Mouse (Mus musculus) stomach, postnatal 0 days (tissue): ENCODE results near the gene Wnt7a. TPM values are rescaled to one million over a fixed set of nuclear protein-coding genes. Genes with fewer than 3 reads are reported as not detected.

Source experiments
- ATAC-seq: fragments of 200-750 bp; cut with Nextera tagmentation; 2 replicates; pipeline ENCODE4 v1.8.0; 2017; ENCODE audit not compliant: low FRiP score, low TSS enrichment
- DNase-seq: peaks from one replicate; pipeline ENCODE4 v3.0.0-alpha.2; 2016; ENCODE audit warnings: low spot score
- H3K27ac ChIP-seq: fragments of 300-500 bp; sonication (generic); replicated peaks from 2 replicates; pipeline ENCODE4 v1.5.1; 2014; ENCODE audit warnings: mild to moderate bottlenecking, control low read depth
- H3K27me3 ChIP-seq: fragments of 300-500 bp; sonication (generic); 2 replicates; pipeline ENCODE4 v1.6.1; 2014; ENCODE audit warnings: low read length; ENCODE audit not compliant: control insufficient read depth, insufficient read depth
- H3K36me3 ChIP-seq: fragments of 300-500 bp; sonication (generic); 2 replicates; pipeline ENCODE4 v1.6.1; 2014; ENCODE audit warnings: low read length, mixed read lengths; ENCODE audit not compliant: control insufficient read depth, insufficient read depth
- H3K4me1 ChIP-seq: fragments of 300-500 bp; sonication (generic); replicated peaks from 2 replicates; pipeline ENCODE4 v1.6.1; 2014; ENCODE audit warnings: antibody characterized with exemption; ENCODE audit not compliant: control insufficient read depth, insufficient read depth
- H3K4me2 ChIP-seq: fragments of 300-500 bp; sonication (generic); replicated peaks from 2 replicates; pipeline ENCODE4 v1.6.1; 2014; ENCODE audit warnings: low read depth, mild to moderate bottlenecking, control low read depth, moderate library complexity
- H3K4me3 ChIP-seq: fragments of 300-500 bp; sonication (generic); 2 replicates; pipeline ENCODE4 v1.5.1; 2014; ENCODE audit warnings: low read depth, low read length, control low read depth
- H3K9ac ChIP-seq: fragments of 300-500 bp; sonication (generic); 2 replicates; pipeline ENCODE4 v1.6.1; 2014; ENCODE audit warnings: mild to moderate bottlenecking, low read length, control low read depth, mixed read lengths
- H3K9me3 ChIP-seq: fragments of 300-500 bp; sonication (generic); 2 replicates; pipeline ENCODE4 v1.6.1; 2016; ENCODE audit warnings: low read length; ENCODE audit not compliant: control insufficient read depth
- CTCF ChIP-seq: IDR thresholded peaks from 2 replicates; pipeline ENCODE4 v1.5.1; 2016; ENCODE audit warnings: antibody characterized with exemption, low read depth, mild to moderate bottlenecking, moderate library complexity
- EP300 ChIP-seq: optimal IDR thresholded peaks from 2 replicates; pipeline ENCODE3; 2016; ENCODE audit warnings: antibody characterized with exemption
- WGBS: fragments of 180-500 bp; shearing (Covaris S2); extraction: QIAGEN DNeasy Blood & Tissue Kit; methylation state at CpG from one replicate; pipeline ENCODE4 v1.1.7; 2014; 5-methylcytosine and 5-hydroxymethylcytosine counted together
- polyA plus RNA-seq: library from polyadenylated mRNA; unstranded; fragments of >200 nt; fragmentation: Nextera tagmentation; extraction: Ambion mirVana; gene quantifications from 2 replicates; pipeline ENCODE4 v1.2.1, GENCODE M21; 2015

Gene Wnt7a
- polyA plus RNA-seq, 1 experiment from 2014 or later, result not detected

- 57% methylated on average over 11 of the region's 11 CpGs for WGBS
- Histone ChIP-seq H3K9me3 (no peaks in the 10 kb centered on the region), H3K27ac (no peak overlapping the region), H3K4me3 (no peak overlapping the region), H3K36me3 (no peaks in the 10 kb centered on the region), H3K4me1 (no peaks in the 10 kb centered on the region), H3K4me2 (no peak overlapping the region), H3K27me3 (no peaks in the 10 kb centered on the region), H3K9ac (no peak overlapping the region)
- DNase-seq (no peak), ATAC-seq (no peak)
- TF ChIP-seq CTCF (no peak), EP300 (no peak)
These were observed 86.4 kb downstream of the Wnt7a start for GRCm38 (mm10) chr6:91324752-91325151.

- Histone ChIP-seq H3K36me3 (no peaks in the 10 kb centered on the region), H3K27me3 (no peaks in the 10 kb centered on the region), H3K4me3 (no peak overlapping the region), H3K4me2 (no peak overlapping the region), H3K9me3 (no peaks in the 10 kb centered on the region), H3K9ac (no peak overlapping the region), H3K4me1 (no peaks in the 10 kb centered on the region), H3K27ac (no peak overlapping the region)
- TF ChIP-seq CTCF (no peak), EP300 (no peak)
- 87% methylated on average over 9 of the region's 9 CpGs for WGBS
- no peak for DNase-seq
- ATAC-seq, result no peak
These were observed 89.0 kb downstream of the Wnt7a start for GRCm38 (mm10) chr6:91322001-91322772.

Other genes starting within 250 kb of the Wnt7a start
- gene Fbln2, start 198.9 kb downstream of the Wnt7a start, polyA plus RNA-seq, result 29.5 and 32.1 TPM in 2 replicates
- gene Chchd4, start 62.2 kb upstream of the Wnt7a start, polyA plus RNA-seq, result 14.7 TPM in 2 replicates
- 72.0 and 72.6 TPM in 2 replicates for gene Tmem43, start 62.3 kb upstream of the Wnt7a start, polyA plus RNA-seq
- 8.9 and 9.3 TPM in 2 replicates for gene Xpc, start 104.5 kb upstream of the Wnt7a start, polyA plus RNA-seq
- 107 and 121 TPM in 2 replicates for gene Lsm3, start 104.6 kb upstream of the Wnt7a start, polyA plus RNA-seq